Mouse (Mus musculus) kidney, adult 2 months (tissue): ENCODE measurements around the gene BC053393.

Experiments used
- CTCF ChIP-seq: fragments of 200-500 bp; conservative IDR thresholded peaks from 2 replicates; pipeline ENCODE4 v1.5.1; 2011; ENCODE audit warnings: low read depth, mild to moderate bottlenecking, control low read depth, low read length, moderate library complexity, mixed read lengths; ENCODE audit not compliant: insufficient read depth, insufficient read length
- POLR2A ChIP-seq: fragments of 200-500 bp; IDR thresholded peaks from one replicate; pipeline ENCODE4 v1.6.1; 2011; ENCODE audit warnings: low read depth, low read length, control low read depth

DNA sequence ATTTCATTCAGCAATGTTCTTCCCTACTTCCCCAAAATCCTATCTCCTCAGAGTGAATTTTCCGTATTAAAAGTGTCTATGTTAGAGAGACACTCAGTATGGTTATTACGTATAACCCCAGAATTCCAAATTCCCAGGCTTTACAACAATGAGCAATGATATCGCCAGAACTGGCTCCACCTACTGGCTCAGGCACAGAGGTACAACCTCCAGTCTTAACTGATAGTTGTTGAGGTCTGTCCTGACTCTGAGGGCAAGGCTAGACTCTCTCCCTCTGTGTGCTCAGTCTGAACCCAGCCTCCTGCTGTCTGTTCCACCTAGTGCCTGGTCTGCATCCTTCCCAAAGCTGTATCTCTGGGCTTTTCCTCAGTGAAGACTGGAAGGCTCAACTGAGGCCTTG, 60.3 kb downstream of the BC053393 start:
- TF ChIP-seq CTCF: peak; percentile 73
- TF ChIP-seq POLR2A: no peak
